Mouse (Mus musculus) myocyte (in vitro differentiated cells): ENCODE results near the gene Slc22a23. TPM values are rescaled to one million over a fixed set of nuclear protein-coding genes. Genes with fewer than 3 reads are reported as not detected.

Source experiments
- H3K27me3 ChIP-seq: one replicate; pipeline ENCODE4 v1.6.1; 2011; ENCODE audit not compliant: control insufficient read depth, insufficient read depth, insufficient read length
- H3K36me3 ChIP-seq: one replicate; pipeline ENCODE4 v1.6.1; 2011; ENCODE audit not compliant: control insufficient read depth, insufficient read depth
- H3K4me2 ChIP-seq: one replicate; pipeline ENCODE4 v1.6.1; 2011; ENCODE audit warnings: low read depth, control low read depth
- H3K4me3 ChIP-seq: one replicate; pipeline ENCODE4 v1.5.1; 2011; ENCODE audit warnings: mild to moderate bottlenecking, control low read depth, moderate library complexity
- H3K79me2 ChIP-seq: one replicate; pipeline ENCODE4 v1.6.1; 2011; ENCODE audit not compliant: control insufficient read depth, insufficient read depth
- H3ac ChIP-seq: one replicate; pipeline ENCODE4 v1.6.1; 2011; ENCODE audit not compliant: control insufficient read depth, insufficient read length
- CEBPB ChIP-seq: IDR thresholded peaks from 2 replicates; pipeline ENCODE4 v1.6.1; 2011; ENCODE audit warnings: mild to moderate bottlenecking, moderate library complexity; ENCODE audit not compliant: poor library complexity, insufficient read depth, severe bottlenecking
- E2F4 ChIP-seq: IDR thresholded peaks from one replicate; pipeline ENCODE4 v1.6.1; 2011; ENCODE audit warnings: mild to moderate bottlenecking, control low read depth, moderate library complexity; ENCODE audit not compliant: insufficient read depth
- MAX ChIP-seq: IDR thresholded peaks from one replicate; pipeline ENCODE4 v1.6.1; 2011; ENCODE audit warnings: low read depth, mild to moderate bottlenecking, control low read depth
- MYOD1 ChIP-seq, 3 experiments: IDR thresholded peaks; one replicate each; pipeline ENCODE4 v1.6.1; 2011; ENCODE audit warnings: control low read depth in 2 of 3, low read depth in 2 of 3, mild to moderate bottlenecking in 2 of 3, moderate library complexity in 1 of 3; ENCODE audit not compliant: insufficient read length in 2 of 3, control insufficient read depth in 1 of 3
- MYOG ChIP-seq, 3 experiments: IDR thresholded peaks; one replicate each; pipeline ENCODE4 v1.6.1; 2011; ENCODE audit warnings: control low read depth in 2 of 3, low read depth in 2 of 3, mild to moderate bottlenecking in 2 of 3; ENCODE audit not compliant: insufficient read length in 2 of 3, control insufficient read depth in 1 of 3, insufficient read depth in 1 of 3
- POLR2A ChIP-seq: IDR thresholded peaks from one replicate; pipeline ENCODE4 v1.6.1; 2011; ENCODE audit warnings: low read depth, mild to moderate bottlenecking, control low read depth, moderate library complexity; ENCODE audit not compliant: insufficient read length
- POLR2AphosphoS2 ChIP-seq: IDR thresholded peaks from one replicate; pipeline ENCODE4 v1.6.1; 2011; ENCODE audit warnings: low read depth, control low read depth; ENCODE audit not compliant: insufficient read length
- REST ChIP-seq: IDR thresholded peaks from one replicate; pipeline ENCODE4 v1.6.1; 2011; ENCODE audit warnings: mild to moderate bottlenecking, control low read depth, moderate library complexity; ENCODE audit not compliant: insufficient read depth, insufficient read length
- SRF ChIP-seq: IDR thresholded peaks from one replicate; pipeline ENCODE4 v1.6.1; 2011; ENCODE audit warnings: low read depth; ENCODE audit not compliant: control insufficient read depth, insufficient read length
- TCF12 ChIP-seq: IDR thresholded peaks from one replicate; pipeline ENCODE4 v1.6.1; 2011; ENCODE audit warnings: mild to moderate bottlenecking, control low read depth; ENCODE audit not compliant: poor library complexity, insufficient read depth, severe bottlenecking
- TCF3 ChIP-seq: IDR thresholded peaks from one replicate; pipeline ENCODE4 v1.6.1; 2011; ENCODE audit warnings: low read depth, control low read depth; ENCODE audit not compliant: insufficient read length
- USF1 ChIP-seq: IDR thresholded peaks from one replicate; pipeline ENCODE4 v1.6.1; 2011; ENCODE audit warnings: low read depth, mild to moderate bottlenecking, control low read depth, moderate library complexity
- polyA plus RNA-seq: library from polyadenylated mRNA; unstranded; fragments of >200 nt; fragmentation: generic; extraction: Trizol; gene quantifications from one replicate; pipeline ENCODE4 v1.2.1, GENCODE M21; 2012; ENCODE audit warnings: missing spikeins

Gene Slc22a23
- polyA plus RNA-seq, 1 experiment, result 8.5 TPM

DNA sequence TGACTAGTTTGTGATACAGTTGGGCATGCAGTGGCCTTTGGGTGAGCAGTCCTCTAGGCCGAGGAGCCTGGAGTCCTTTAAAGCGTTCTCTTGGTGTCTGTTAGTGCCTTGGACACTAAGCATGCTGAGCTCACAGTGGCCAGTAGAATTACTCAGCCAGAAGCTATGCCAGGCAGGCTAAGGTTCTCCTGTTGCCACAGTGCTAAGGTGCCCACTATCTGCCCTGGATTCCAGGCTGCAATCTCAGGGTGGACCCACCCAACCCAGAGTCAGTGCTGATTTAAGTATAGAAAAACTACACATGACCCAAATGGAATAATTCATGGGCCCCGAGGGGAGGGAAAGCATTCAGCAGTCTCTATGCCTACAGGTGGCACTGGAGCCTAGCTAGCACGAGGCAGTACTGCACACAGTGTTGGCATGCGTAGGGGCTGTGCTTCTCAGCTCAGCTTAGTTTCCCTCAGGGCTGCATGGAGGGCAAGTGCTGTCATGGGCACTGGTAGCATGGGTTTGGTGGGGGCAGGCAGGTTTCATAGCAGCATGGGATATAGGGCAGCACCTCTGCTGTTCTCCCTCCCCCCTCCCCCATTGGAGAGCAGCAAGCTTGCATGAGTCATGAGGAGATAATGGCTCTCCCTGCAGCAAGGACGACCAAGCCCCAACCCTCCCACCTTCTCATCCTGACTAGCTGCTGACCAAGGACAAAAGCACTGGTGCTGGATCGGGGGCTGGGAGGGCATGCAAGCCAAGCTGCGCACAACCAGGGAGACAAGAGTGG lies 152.4 kb downstream of the Slc22a23 start:
- no peaks in the 10 kb centered on the region for H3K27me3 ChIP-seq
- H3K4me2 ChIP-seq, result no peak overlapping the region
- no peak for TF ChIP-seq POLR2A
- TF ChIP-seq TCF3, result no peak
- TF ChIP-seq POLR2AphosphoS2, result no peak
- no peak for TF ChIP-seq CEBPB
- no peak for TF ChIP-seq MYOD1 (IDR thresholded peaks at IDR 0.05; ENCODE audit: control insufficient read depth in 1 of 3, insufficient read length in 2 of 3, low read depth in 2 of 3)
- no peak for TF ChIP-seq TCF12
- no peak for TF ChIP-seq SRF
- no peak for TF ChIP-seq MAX
- TF ChIP-seq E2F4, result no peak
- no peak for TF ChIP-seq MYOG (IDR thresholded peaks at IDR 0.05; ENCODE audit: control insufficient read depth in 1 of 3, insufficient read depth in 1 of 3, insufficient read length in 2 of 3, low read depth in 2 of 3)
- TF ChIP-seq USF1, result no peak
- TF ChIP-seq REST, result no peak
- H3K36me3 ChIP-seq, result no peaks in the 10 kb centered on the region
- H3K79me2 ChIP-seq, result no peaks in the 10 kb centered on the region
- no peak overlapping the region for H3ac ChIP-seq
- H3K4me3 ChIP-seq, result no peak overlapping the region

DNA sequence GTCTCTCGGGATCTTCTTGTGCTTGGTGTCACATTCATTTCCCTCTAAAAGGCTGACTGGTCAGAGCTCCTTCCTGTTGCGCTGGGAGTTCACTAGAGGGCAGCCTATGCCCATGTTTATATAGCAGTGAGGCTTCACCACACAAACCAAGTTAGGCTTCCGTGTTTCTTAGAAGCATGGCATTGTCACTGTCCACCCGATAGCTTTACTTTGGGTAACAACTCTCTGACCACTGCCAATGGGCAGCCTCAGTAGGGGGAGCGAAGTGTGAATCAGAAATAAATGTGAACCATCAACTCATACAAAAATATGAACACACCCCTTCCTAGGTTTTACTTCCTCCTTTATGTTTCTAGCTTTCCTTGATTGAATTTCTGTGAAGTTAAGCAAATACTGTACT lies 157.4 kb downstream of the Slc22a23 start:
- H3K79me2 ChIP-seq, result no peaks in the 10 kb centered on the region
- H3K27me3 ChIP-seq, result no peaks in the 10 kb centered on the region
- no peak overlapping the region for H3ac ChIP-seq
- TF ChIP-seq TCF3, result no peak
- no peak for TF ChIP-seq SRF
- TF ChIP-seq POLR2A, result no peak
- TF ChIP-seq CEBPB, result no peak
- no peak for TF ChIP-seq MAX
- no peak for TF ChIP-seq E2F4
- TF ChIP-seq POLR2AphosphoS2, result no peak
- TF ChIP-seq MYOG (IDR thresholded peaks at IDR 0.05; ENCODE audit: control insufficient read depth in 1 of 3, insufficient read depth in 1 of 3, insufficient read length in 2 of 3, low read depth in 2 of 3), result no peak
- TF ChIP-seq USF1, result no peak
- no peak for TF ChIP-seq TCF12
- no peak for TF ChIP-seq REST
- H3K4me2 ChIP-seq, result peak overlapping the region; percentile 43
- no peak overlapping the region for H3K4me3 ChIP-seq
- peaks cover 7% of the 10 kb centered on the region for H3K36me3 ChIP-seq

DNA sequence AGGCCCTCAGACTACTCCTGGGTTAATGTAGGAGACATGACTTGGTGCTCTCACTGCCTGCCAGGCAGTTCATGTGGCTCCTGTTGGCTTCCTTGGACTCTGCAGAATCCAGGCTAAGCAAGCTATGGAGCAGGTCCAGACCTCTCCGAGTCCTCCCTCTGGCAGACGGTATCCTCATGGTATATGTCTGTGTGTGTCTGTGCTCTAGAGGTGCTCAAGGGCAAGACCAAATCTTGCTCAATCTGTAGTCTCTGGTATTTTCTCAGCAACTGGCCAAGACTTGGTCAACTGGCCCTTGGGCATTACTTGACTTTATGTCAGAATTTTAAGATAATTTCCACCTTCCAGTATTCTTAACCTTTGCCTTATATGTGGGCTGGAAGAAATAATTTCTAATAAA lies 159.6 kb downstream of the Slc22a23 start:
- Histone ChIP-seq H3K4me2 (no peak overlapping the region), H3K36me3 (peaks cover 11% of the 10 kb centered on the region), H3K79me2 (no peaks in the 10 kb centered on the region), H3K27me3 (no peaks in the 10 kb centered on the region), H3ac (no peak overlapping the region), H3K4me3 (no peak overlapping the region)
- TF ChIP-seq POLR2A (no peak), MYOG (IDR thresholded peaks at IDR 0.05; ENCODE audit: control insufficient read depth in 1 of 3, insufficient read depth in 1 of 3, insufficient read length in 2 of 3, low read depth in 2 of 3) (no peak), TCF12 (no peak), REST (no peak), SRF (no peak), TCF3 (no peak), MAX (no peak), POLR2AphosphoS2 (no peak), CEBPB (no peak), E2F4 (no peak), MYOD1 (IDR thresholded peaks at IDR 0.05; ENCODE audit: control insufficient read depth in 1 of 3, insufficient read length in 2 of 3, low read depth in 2 of 3) (no peak), USF1 (no peak)

GRCm38 (mm10) chr13:34181624-34182023 lies 163.4 kb downstream of the Slc22a23 start:
- Histone ChIP-seq H3K79me2 (no peaks in the 10 kb centered on the region), H3K27me3 (no peaks in the 10 kb centered on the region), H3K4me3 (no peak overlapping the region), H3K36me3 (peaks cover 18% of the 10 kb centered on the region), H3K4me2 (no peak overlapping the region), H3ac (no peak overlapping the region)
- TF ChIP-seq REST, result no peak
- no peak for TF ChIP-seq TCF3
- TF ChIP-seq USF1, result no peak
- no peak for TF ChIP-seq CEBPB
- no peak for TF ChIP-seq MYOG (IDR thresholded peaks at IDR 0.05; ENCODE audit: control insufficient read depth in 1 of 3, insufficient read depth in 1 of 3, insufficient read length in 2 of 3, low read depth in 2 of 3)
- no peak for TF ChIP-seq E2F4
- TF ChIP-seq MYOD1 (IDR thresholded peaks at IDR 0.05; ENCODE audit: control insufficient read depth in 1 of 3, insufficient read length in 2 of 3, low read depth in 2 of 3), result no peak
- no peak for TF ChIP-seq POLR2AphosphoS2
- TF ChIP-seq TCF12, result no peak
- no peak for TF ChIP-seq SRF
- TF ChIP-seq POLR2A, result no peak
- TF ChIP-seq MAX, result no peak
